Mouse (Mus musculus): ENCODE data around the gene Fam20b.
"Not testable (repeated sequence)": the region's sequence is repeated elsewhere in the genome, so short reads cannot be mapped to it uniquely, and the experiment has no call there.

Fam20b gene

GRCm38 (mm10) chr1:156669208-156669983 is 49.5 kb downstream of the Fam20b start:
- DNase-seq: no peak

- no peak for DNase-seq
Observed at GRCm38 (mm10) chr1:156668602-156669001, 50.3 kb downstream of the Fam20b start.

- no peak for DNase-seq
Observed at GRCm38 (mm10) chr1:156667141-156667926, 51.6 kb downstream of the Fam20b start.

GRCm38 (mm10) chr1:156665777-156666176 is 53.1 kb downstream of the Fam20b start:
- no peak for DNase-seq

- DNase-seq: not testable (repeated sequence)
Observed at GRCm38 (mm10) chr1:156660660-156661236, 58.1 kb downstream of the Fam20b start.

GRCm38 (mm10) chr1:156659906-156660659 is 58.8 kb downstream of the Fam20b start:
- no peak for DNase-seq

- DNase-seq: peak; percentile 64 to 85
Observed at GRCm38 (mm10) chr1:156658676-156659075, 60.2 kb downstream of the Fam20b start.

- DNase-seq: no peak
Observed at GRCm38 (mm10) chr1:156657523-156657922, 61.4 kb downstream of the Fam20b start.

GRCm38 (mm10) chr1:156654735-156655530 is 64.0 kb downstream of the Fam20b start:
- DNase-seq: no peak

- no peak for DNase-seq
Observed at GRCm38 (mm10) chr1:156652189-156652822, 66.6 kb downstream of the Fam20b start.

- no peak for DNase-seq
Observed at GRCm38 (mm10) chr1:156650631-156651030, 68.3 kb downstream of the Fam20b start.

GRCm38 (mm10) chr1:156648705-156649104 is 70.2 kb downstream of the Fam20b start:
- DNase-seq: no peak

GRCm38 (mm10) chr1:156645971-156646370 is 72.9 kb downstream of the Fam20b start:
- peak; percentile 58 to 63 for DNase-seq

GRCm38 (mm10) chr1:156644780-156645523 is 73.9 kb downstream of the Fam20b start:
- peak; percentile 63 to 75 for DNase-seq

GRCm38 (mm10) chr1:156644061-156644460 is 74.8 kb downstream of the Fam20b start:
- DNase-seq: no peak

- DNase-seq: no peak
Observed at GRCm38 (mm10) chr1:156642813-156643212, 76.1 kb downstream of the Fam20b start.

GRCm38 (mm10) chr1:156641808-156642207 is 77.1 kb downstream of the Fam20b start:
- DNase-seq: no peak

GRCm38 (mm10) chr1:156640577-156640976 is 78.3 kb downstream of the Fam20b start:
- peak in 1 of 2 experiments; percentile 56 for DNase-seq

GRCm38 (mm10) chr1:156639455-156639854 is 79.4 kb downstream of the Fam20b start:
- no peak for DNase-seq

- DNase-seq: no peak
Observed at GRCm38 (mm10) chr1:156635148-156635547, 83.7 kb downstream of the Fam20b start.

GRCm38 (mm10) chr1:156633095-156633494 is 85.8 kb downstream of the Fam20b start:
- peak; percentile 50 to 54 for DNase-seq

Measured in cerebellum, adult 18-20 months (tissue).